Mouse (Mus musculus) E14TG2a.4 (cell line): ENCODE results near the gene Serpina1a.
"Not testable (repeated sequence)": the region's sequence is repeated elsewhere in the genome, so short reads cannot be mapped to it uniquely, and the experiment has no call there.

ENCODE experiments used
- CTCF ChIP-seq: conservative IDR thresholded peaks from 2 replicates; pipeline ENCODE4 v1.5.1; 2014; ENCODE audit warnings: low read length
- NANOG ChIP-seq: IDR thresholded peaks from 2 replicates; pipeline ENCODE4 v1.6.1; 2014; ENCODE audit warnings: borderline replicate concordance, low read length, mixed read lengths
- POU5F1 ChIP-seq: IDR thresholded peaks from 2 replicates; pipeline ENCODE4 v1.6.1; 2014; ENCODE audit warnings: low read length, borderline replicate concordance

DNA sequence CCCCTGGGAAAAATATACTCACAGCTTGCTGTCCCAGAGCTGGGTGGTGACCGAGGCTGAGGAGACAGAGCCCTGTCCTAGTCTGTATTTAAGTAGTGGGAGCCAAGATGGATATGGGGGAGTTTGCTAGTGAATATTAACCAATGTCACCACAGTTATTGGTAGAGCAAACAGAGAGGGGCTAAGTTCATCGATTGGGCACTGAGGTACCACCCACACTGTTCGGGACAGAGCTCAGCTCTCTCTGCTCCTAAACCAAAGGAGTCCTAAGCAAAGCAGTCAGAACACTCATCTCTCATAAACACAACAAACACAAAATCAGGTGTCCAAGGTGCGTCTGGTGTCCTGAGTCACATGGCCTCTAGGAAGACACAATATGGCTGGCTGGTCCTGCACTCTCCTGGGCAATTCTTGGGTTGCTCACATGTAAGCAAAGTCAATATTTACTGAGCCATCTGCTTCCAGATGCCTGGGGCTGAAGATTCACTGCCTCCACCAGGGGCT is 41.5 kb upstream of the Serpina1a start, which contains the start of gene Serpina1c:
- not testable (repeated sequence) for TF ChIP-seq CTCF, POU5F1, NANOG
